Mouse (Mus musculus) embryo, embryonic 11.5 days (tissue): ENCODE measurements around the gene Fmnl3.

Experiments used
- DNase-seq: peaks from one replicate; pipeline ENCODE4 v3.0.0-alpha.2; 2012; ENCODE audit warnings: low read depth, low spot score

Fmnl3 gene

GRCm38 (mm10) chr15:99370259-99370691 is at the start of gene Fmnl3:
Fmnl3 (minus strand) TSS chr15:99370482.
- peak; percentile 94 for DNase-seq

- DNase-seq = no peak
Observed at GRCm38 (mm10) chr15:99417692-99418271, 47.5 kb upstream of the Fmnl3 start.

- DNase-seq = no peak
Observed at GRCm38 (mm10) chr15:99416957-99417356, 46.7 kb upstream of the Fmnl3 start.

GRCm38 (mm10) chr15:99416348-99416882 is 46.1 kb upstream of the Fmnl3 start:
- peak; percentile 80 for DNase-seq

- DNase-seq = no peak
Observed at GRCm38 (mm10) chr15:99415793-99416192, 45.5 kb upstream of the Fmnl3 start.

- no peak for DNase-seq
Observed at GRCm38 (mm10) chr15:99411747-99412146, 41.5 kb upstream of the Fmnl3 start.

- no peak for DNase-seq
Observed at GRCm38 (mm10) chr15:99408845-99409244, 38.6 kb upstream of the Fmnl3 start.

- DNase-seq = no peak
Observed at GRCm38 (mm10) chr15:99406986-99407570, 36.8 kb upstream of the Fmnl3 start.

GRCm38 (mm10) chr15:99405150-99405549 is 34.9 kb upstream of the Fmnl3 start:
- no peak for DNase-seq

- no peak for DNase-seq
Observed at GRCm38 (mm10) chr15:99403159-99403889, 33.0 kb upstream of the Fmnl3 start.

GRCm38 (mm10) chr15:99400602-99401001 is 30.3 kb upstream of the Fmnl3 start:
- DNase-seq = no peak

- DNase-seq = no peak
Observed at GRCm38 (mm10) chr15:99399503-99400245, 29.4 kb upstream of the Fmnl3 start.

- no peak for DNase-seq
Observed at GRCm38 (mm10) chr15:99397622-99398021, 27.3 kb upstream of the Fmnl3 start.

- DNase-seq = no peak
Observed at GRCm38 (mm10) chr15:99396875-99397274, 26.6 kb upstream of the Fmnl3 start.

GRCm38 (mm10) chr15:99396462-99396861 is 26.2 kb upstream of the Fmnl3 start:
- no peak for DNase-seq

GRCm38 (mm10) chr15:99393386-99394252 is 23.3 kb upstream of the Fmnl3 start:
- no peak for DNase-seq

GRCm38 (mm10) chr15:99392486-99393385 is 22.5 kb upstream of the Fmnl3 start, which contains the start of gene Tmbim6:
Tmbim6 (plus strand) TSS chr15:99392882.
- peak; percentile 99 for DNase-seq

- no peak for DNase-seq
Observed at GRCm38 (mm10) chr15:99391975-99392374, 21.7 kb upstream of the Fmnl3 start.

- no peak for DNase-seq
Observed at GRCm38 (mm10) chr15:99390472-99391401, 20.5 kb upstream of the Fmnl3 start.
